Mouse (Mus musculus): Measurements from ENCODE around the gene S100a16.

The S100a16 gene

GRCm38 (mm10) chr3:90517711-90518110 lies 19.3 kb upstream of the S100a16 start:
- DNase-seq (ENCODE audit: low spot score in 2 of 2) = no peak

- peak in 1 of 2 experiments; percentile 45 for DNase-seq (ENCODE audit: low spot score in 2 of 2)
Measured at GRCm38 (mm10) chr3:90525421-90525820, 11.6 kb upstream of the S100a16 start.

GRCm38 (mm10) chr3:90526076-90526475 lies 11.0 kb upstream of the S100a16 start:
- no peak for DNase-seq (ENCODE audit: low spot score in 2 of 2)

GRCm38 (mm10) chr3:90526580-90526979 lies 10.5 kb upstream of the S100a16 start, which contains the start of gene S100a14:
S100a14 (plus strand) TSS chr3:90526856.
- no peak for DNase-seq (ENCODE audit: low spot score in 2 of 2)

GRCm38 (mm10) chr3:90527291-90527873 lies 9.7 kb upstream of the S100a16 start:
- no peak for DNase-seq (ENCODE audit: low spot score in 2 of 2)

- DNase-seq (ENCODE audit: low spot score in 2 of 2) = no peak
Measured at GRCm38 (mm10) chr3:90531713-90532112, 5.3 kb upstream of the S100a16 start.

- no peak for DNase-seq (ENCODE audit: low spot score in 2 of 2)
Measured at GRCm38 (mm10) chr3:90535446-90535845, 1.6 kb upstream of the S100a16 start.

GRCm38 (mm10) chr3:90537905-90538296 lies 847 bp downstream of the S100a16 start:
- no peak for DNase-seq (ENCODE audit: low spot score in 2 of 2)

GRCm38 (mm10) chr3:90540904-90541303 lies 3.9 kb downstream of the S100a16 start:
- DNase-seq (ENCODE audit: low spot score in 2 of 2) = no peak

- DNase-seq (ENCODE audit: low spot score in 2 of 2) = no peak
Measured at GRCm38 (mm10) chr3:90549676-90550420, 12.8 kb downstream of the S100a16 start.

- no peak for DNase-seq (ENCODE audit: low spot score in 2 of 2)
Measured at GRCm38 (mm10) chr3:90550421-90550790, 13.4 kb downstream of the S100a16 start.

GRCm38 (mm10) chr3:90552231-90552630 lies 15.2 kb downstream of the S100a16 start:
- DNase-seq (ENCODE audit: low spot score in 2 of 2) = no peak

GRCm38 (mm10) chr3:90555954-90556353 lies 18.9 kb downstream of the S100a16 start:
- DNase-seq (ENCODE audit: low spot score in 2 of 2) = peak; percentile 22 to 45

- DNase-seq (ENCODE audit: low spot score in 2 of 2) = no peak
Measured at GRCm38 (mm10) chr3:90560008-90560628, 23.1 kb downstream of the S100a16 start, which contains the start of gene S100a3. S100a3 (plus strand) TSS chr3:90560578.

GRCm38 (mm10) chr3:90574691-90575090 lies 37.6 kb downstream of the S100a16 start:
- DNase-seq (ENCODE audit: low spot score in 2 of 2) = no peak

GRCm38 (mm10) chr3:90575320-90575719 lies 38.3 kb downstream of the S100a16 start:
- no peak for DNase-seq (ENCODE audit: low spot score in 2 of 2)

- DNase-seq (ENCODE audit: low spot score in 2 of 2) = no peak
Measured at GRCm38 (mm10) chr3:90576351-90577001, 39.4 kb downstream of the S100a16 start.

- no peak for DNase-seq (ENCODE audit: low spot score in 2 of 2)
Measured at GRCm38 (mm10) chr3:90579433-90579832, 42.4 kb downstream of the S100a16 start.

GRCm38 (mm10) chr3:90581141-90581540 lies 44.1 kb downstream of the S100a16 start:
- DNase-seq (ENCODE audit: low spot score in 2 of 2) = no peak

- DNase-seq (ENCODE audit: low spot score in 2 of 2) = no peak
Measured at GRCm38 (mm10) chr3:90582156-90582555, 45.1 kb downstream of the S100a16 start.

- DNase-seq (ENCODE audit: low spot score in 2 of 2) = no peak
Measured at GRCm38 (mm10) chr3:90582556-90582955, 45.5 kb downstream of the S100a16 start.

- no peak for DNase-seq (ENCODE audit: low spot score in 2 of 2)
Measured at GRCm38 (mm10) chr3:90583893-90584292, 46.8 kb downstream of the S100a16 start.

Measured in right cerebral cortex, postnatal 36 days (tissue).